Mouse (Mus musculus) C2C12 (cell line): Measurements from ENCODE around the gene Trnt1. TPM values are rescaled to one million over a fixed set of nuclear protein-coding genes. Genes with fewer than 3 reads are reported as not detected.

Experiments used
- H3K27me3 ChIP-seq: one replicate; pipeline ENCODE4 v1.6.1; 2011; ENCODE audit not compliant: control insufficient read depth, insufficient read depth, insufficient read length
- H3K36me3 ChIP-seq: one replicate; pipeline ENCODE4 v1.6.1; 2011; ENCODE audit not compliant: control insufficient read depth, insufficient read depth
- H3K4me3 ChIP-seq: one replicate; pipeline ENCODE4 v1.5.1; 2011; ENCODE audit warnings: mild to moderate bottlenecking, control low read depth; ENCODE audit not compliant: poor library complexity, insufficient read depth, severe bottlenecking
- H3K79me2 ChIP-seq: one replicate; pipeline ENCODE4 v1.6.1; 2011; ENCODE audit not compliant: control insufficient read depth, insufficient read depth
- H3K79me3 ChIP-seq: one replicate; pipeline ENCODE4 v1.6.1; 2011; ENCODE audit warnings: low read depth, control low read depth
- H3ac ChIP-seq: one replicate; pipeline ENCODE3; 2011; ENCODE audit warnings: low read depth; ENCODE audit not compliant: control insufficient read depth, insufficient read length
- CEBPB ChIP-seq: IDR thresholded peaks from one replicate; pipeline ENCODE4 v1.6.1; 2011; ENCODE audit warnings: low read depth, mild to moderate bottlenecking, control low read depth, moderate library complexity
- CTCF ChIP-seq: IDR thresholded peaks from one replicate; pipeline ENCODE4 v1.5.1; 2011; ENCODE audit not compliant: control insufficient read depth, insufficient read depth, insufficient read length
- FOSL1 ChIP-seq: IDR thresholded peaks from one replicate; pipeline ENCODE4 v1.8.0; 2011; ENCODE audit warnings: mild to moderate bottlenecking, low read length; ENCODE audit not compliant: poor library complexity, insufficient read depth, severe bottlenecking
- MAX ChIP-seq: IDR thresholded peaks from one replicate; pipeline ENCODE4 v1.6.1; 2011; ENCODE audit warnings: mild to moderate bottlenecking, control low read depth
- MYOD1 ChIP-seq: IDR thresholded peaks from one replicate; pipeline ENCODE4 v1.6.1; 2011; ENCODE audit warnings: low read depth; ENCODE audit not compliant: control insufficient read depth, insufficient read length
- MYOG ChIP-seq: IDR thresholded peaks from one replicate; pipeline ENCODE4 v1.6.1; 2011; ENCODE audit not compliant: control insufficient read depth, insufficient read length; ENCODE audit errors: extremely low read depth
- USF1 ChIP-seq: IDR thresholded peaks from one replicate; pipeline ENCODE4 v1.6.1; 2011; ENCODE audit warnings: low read depth, mild to moderate bottlenecking, control low read depth, moderate library complexity
- polyA plus RNA-seq: library from polyadenylated mRNA; unstranded; fragments of >200 nt; fragmentation: generic; extraction: Trizol; gene quantifications from one replicate; pipeline ENCODE4 v1.2.1, GENCODE M21; 2012; ENCODE audit warnings: missing spikeins

The Trnt1 gene
- polyA plus RNA-seq, 1 experiment, result 12.9 TPM

- peaks cover 4% of the 10 kb centered on the region for H3K79me3 ChIP-seq
- no peaks in the 10 kb centered on the region for H3K79me2 ChIP-seq
- no peak for TF ChIP-seq FOSL1
- TF ChIP-seq USF1, result no peak
- TF ChIP-seq CEBPB, result no peak
- no peak for TF ChIP-seq MYOG
- TF ChIP-seq CTCF, result no peak
- no peak for TF ChIP-seq MYOD1
- no peak for TF ChIP-seq MAX
- H3K4me3 ChIP-seq, result no peak overlapping the region
- H3ac ChIP-seq, result no peak overlapping the region
- no peaks in the 10 kb centered on the region for H3K27me3 ChIP-seq
- peaks cover 41% of the 10 kb centered on the region for H3K36me3 ChIP-seq
Measured at GRCm38 (mm10) chr6:106792486-106792885, 23.6 kb downstream of the Trnt1 start.

GRCm38 (mm10) chr6:106793088-106793487 is 24.2 kb downstream of the Trnt1 start:
- H3K36me3 ChIP-seq, result peaks cover 39% of the 10 kb centered on the region
- no peak overlapping the region for H3ac ChIP-seq
- H3K79me3 ChIP-seq, result peaks cover 7% of the 10 kb centered on the region
- no peaks in the 10 kb centered on the region for H3K27me3 ChIP-seq
- peaks cover 4% of the 10 kb centered on the region for H3K79me2 ChIP-seq
- no peak overlapping the region for H3K4me3 ChIP-seq
- TF ChIP-seq MYOD1, result no peak
- no peak for TF ChIP-seq CEBPB
- no peak for TF ChIP-seq CTCF
- TF ChIP-seq USF1, result no peak
- no peak for TF ChIP-seq FOSL1

DNA sequence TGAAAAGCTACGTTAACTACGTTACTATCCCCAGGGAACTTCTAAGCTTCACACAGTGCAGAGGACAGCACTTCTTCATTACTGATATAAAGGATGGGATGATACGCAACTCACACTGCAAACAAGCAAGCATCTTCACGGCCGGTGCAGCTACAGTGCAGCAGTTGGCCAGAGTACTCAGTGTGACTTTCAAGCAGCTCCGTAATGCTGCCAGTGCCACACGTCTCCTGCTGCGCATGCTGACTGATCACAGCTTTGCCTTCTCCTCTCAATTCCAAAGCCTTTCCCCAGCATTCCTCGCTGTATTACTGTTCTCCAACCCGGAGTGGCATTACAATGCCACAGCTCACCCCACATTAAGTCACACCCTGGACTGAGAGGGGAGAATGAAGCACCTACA is 24.7 kb downstream of the Trnt1 start:
- Histone ChIP-seq H3K27me3 (no peaks in the 10 kb centered on the region), H3K4me3 (no peak overlapping the region), H3K79me3 (peaks cover 7% of the 10 kb centered on the region), H3K36me3 (peaks cover 37% of the 10 kb centered on the region), H3ac (no peak overlapping the region), H3K79me2 (peaks cover 9% of the 10 kb centered on the region)
- TF ChIP-seq MYOD1 (no peak), USF1 (no peak), CEBPB (no peak), FOSL1 (no peak), CTCF (no peak), MYOG (no peak), MAX (no peak)

DNA sequence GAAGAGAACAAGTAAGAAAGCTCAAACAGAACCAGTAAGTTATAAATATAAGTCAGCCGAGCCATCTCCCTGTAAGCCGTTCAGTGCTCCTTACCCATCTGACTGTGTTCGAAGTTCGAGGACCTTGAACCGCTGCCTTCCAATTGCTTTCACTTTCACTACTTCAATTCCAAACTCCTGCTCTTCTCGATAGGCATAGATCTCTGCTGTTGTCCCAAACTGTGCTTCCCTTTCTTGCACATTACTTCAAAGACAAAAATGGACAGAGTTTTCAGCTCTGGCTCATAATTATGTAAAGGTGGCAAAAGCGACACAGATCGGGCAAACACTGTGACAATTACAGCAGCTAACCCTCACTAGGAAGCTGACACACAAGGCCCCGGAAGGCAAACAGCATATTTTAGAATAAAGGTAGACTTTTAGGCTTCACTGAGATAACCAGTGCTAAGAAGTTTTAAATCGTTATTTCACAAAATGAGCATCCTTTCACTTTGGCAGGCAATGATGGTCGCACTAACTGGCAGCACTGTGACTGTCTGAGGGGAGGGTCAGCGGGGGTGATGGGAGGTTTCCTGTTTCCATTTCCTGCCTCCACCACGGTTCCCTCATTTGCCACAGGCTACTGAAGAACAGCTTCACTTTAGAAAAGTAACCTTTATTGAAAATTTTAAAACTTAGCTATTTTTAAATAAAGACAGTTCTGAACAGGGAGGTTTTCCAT is 25.3 kb downstream of the Trnt1 start:
- H3ac ChIP-seq, result no peak overlapping the region
- H3K27me3 ChIP-seq, result no peaks in the 10 kb centered on the region
- peaks cover 37% of the 10 kb centered on the region for H3K36me3 ChIP-seq
- peaks cover 11% of the 10 kb centered on the region for H3K79me3 ChIP-seq
- no peak overlapping the region for H3K4me3 ChIP-seq
- TF ChIP-seq MYOG (no peak), MYOD1 (no peak), MAX (no peak), FOSL1 (no peak), CEBPB (no peak), USF1 (no peak), CTCF (no peak)
- H3K79me2 ChIP-seq, result peaks cover 15% of the 10 kb centered on the region

GRCm38 (mm10) chr6:106799333-106800226 is 30.7 kb downstream of the Trnt1 start, which contains the start of gene Crbn:
Crbn (minus strand) TSS chr6:106800077.
- Histone ChIP-seq H3K79me3 (peaks cover 13% of the 10 kb centered on the region), H3K79me2 (peaks cover 22% of the 10 kb centered on the region), H3K27me3 (no peaks in the 10 kb centered on the region), H3K36me3 (peaks cover 10% of the 10 kb centered on the region), H3K4me3 (peak within 1 kb of the TSS; percentile 75), H3ac (peak within 1 kb of the TSS; percentile 98)
- peak; percentile 88 for TF ChIP-seq MAX
- no peak for TF ChIP-seq FOSL1
- peak; percentile 97 for TF ChIP-seq CTCF

GRCm38 (mm10) chr6:106800227-106800557 is 31.3 kb downstream of the Trnt1 start:
- H3K4me3 ChIP-seq, result no peak overlapping the region

More at GRCm38 (mm10) chr6:106800227-106800557, 31.3 kb downstream of the Trnt1 start:
- H3K27me3 ChIP-seq, result no peaks in the 10 kb centered on the region
- no peak overlapping the region for H3ac ChIP-seq
- H3K79me2 ChIP-seq, result peaks cover 22% of the 10 kb centered on the region
- H3K36me3 ChIP-seq, result peaks cover 5% of the 10 kb centered on the region
- H3K79me3 ChIP-seq, result peaks cover 13% of the 10 kb centered on the region
- TF ChIP-seq CTCF (no peak), MAX (no peak), FOSL1 (no peak), MYOG (no peak), USF1 (no peak), MYOD1 (no peak), CEBPB (no peak)
